Mouse (Mus musculus): ENCODE results near the gene Afap1l2.

- TF ChIP-seq CTCF (IDR thresholded peaks at IDR 0.05; ENCODE audit: low read depth): no peak
- no peak for TF ChIP-seq EP300 (IDR thresholded peaks at IDR 0.05; ENCODE audit: low read depth)
Measured at GRCm38 (mm10) chr19:56904095-56904494, 103.9 kb downstream of the Afap1l2 start.

Measured in heart, postnatal 0 days (tissue).